Mouse (Mus musculus) bone marrow macrophage, adult 2 months (primary cell): Measurements from ENCODE around the gene Lpin3.

Source experiments
- CTCF ChIP-seq: IDR thresholded peaks from 2 replicates; pipeline ENCODE4 v1.5.1; 2012; ENCODE audit warnings: low read depth, mild to moderate bottlenecking, low read length, moderate library complexity
- POLR2A ChIP-seq: IDR thresholded peaks from 2 replicates; pipeline ENCODE4 v1.6.1; 2012; ENCODE audit warnings: mild to moderate bottlenecking, low read depth, low read length, borderline replicate concordance

DNA sequence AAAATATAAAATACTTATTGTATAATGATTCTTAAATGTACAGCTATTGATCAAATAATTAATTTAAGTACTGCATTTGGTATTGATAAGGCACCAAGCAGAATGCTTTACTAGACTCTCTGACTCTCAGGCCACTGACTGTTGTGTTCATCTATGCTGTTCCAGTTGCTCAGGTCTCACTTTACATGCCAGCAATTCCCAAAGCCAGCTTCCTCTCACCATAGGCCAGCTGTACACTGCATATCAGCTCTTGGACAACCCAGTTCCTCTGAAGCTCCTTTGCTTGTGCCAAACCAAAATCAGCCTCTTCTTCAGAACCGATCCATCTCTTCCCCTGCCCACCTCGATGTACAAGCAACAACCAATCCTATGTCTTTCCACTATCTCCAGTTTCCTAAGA, 32.3 kb upstream of the Lpin3 start:
- no peak for TF ChIP-seq CTCF
- no peak for TF ChIP-seq POLR2A
